16 mouse cellular contexts compared by ENCODE assay signal in genomic region chr11:119109415-119110071, GRCm38 (mm10). TPM values are rescaled to one million over a fixed set of nuclear protein-coding genes. Genes with fewer than 3 reads are reported as not detected.
A peak's percentile ranks its signal among the peaks of the same experiment; 100 is the strongest.
DNase-seq lines count a peak whose midpoint lies in the region; ATAC-seq lines count a peak whose summit lies in the region.
"Had no signal": no experiment of that assay in that cellular context is flagged by ENCODE, and none has a peak within 500 bp of the region (broad histone marks: within the 10 kb centered on the region; RNA-seq: fewer than 3 reads in every experiment).

No protein-coding gene starts in this region.

- H3K9ac ChIP-seq in liver, embryonic 13.5 days: no peak overlapping the region
- H3K9ac ChIP-seq: heart, embryonic 12.5 days; hindbrain, embryonic 14.5 days; neural tube, embryonic 13.5 days had no signal

- DNase-seq in liver, embryonic 13.5 days: no peak
- DNase-seq in liver: no peak
- peak; percentile 60 to 69 for DNase-seq in kidney, adult 8-10 months
- peak; percentile 71 for DNase-seq in splenic B cell, adult 2 months (ENCODE audit: low read depth, low spot score)
- DNase-seq in adrenal gland, adult 18-20 months (ENCODE audit: low spot score in 2 of 2): no peak
- no peak for DNase-seq in neural tube, embryonic 10.5 days (ENCODE audit: extremely low spot score, low spot score)
- DNase-seq: adrenal gland, postnatal 10 days; cerebellum, adult 8-10 months; right cerebral cortex, postnatal 14 days had no signal

- ATAC-seq in liver, embryonic 13.5 days (ENCODE audit: low read depth): 0 out of 2 replicates have a peak, but pooled peaks have one; percentile 34
- ATAC-seq in CD4-positive, CD25-positive, alpha-beta regulatory T cell, adult 4 months: peak; percentile 75
- ATAC-seq: forebrain, embryonic 14.5 days had no signal

- peaks cover 21% of the 10 kb centered on the region; the same call in 1 of the 2 replicates for H3K27me3 ChIP-seq in liver, embryonic 13.5 days
- no peaks in the 10 kb centered on the region for H3K27me3 ChIP-seq in splenic B cell, adult 2 months (ENCODE audit: control insufficient read depth, insufficient read depth, low read length, poor library complexity, severe bottlenecking)
- H3K27me3 ChIP-seq: neural tube, embryonic 13.5 days had no signal

- H3K27ac ChIP-seq in liver, embryonic 13.5 days: no peak overlapping the region
- H3K27ac ChIP-seq: hindbrain, embryonic 14.5 days; neural tube, embryonic 13.5 days had no signal

- no peak overlapping the region for H3K4me3 ChIP-seq in liver, embryonic 13.5 days (replicated peaks)
- H3K4me3 ChIP-seq: erythroblast, embryonic 14.5 days; heart, embryonic 12.5 days; neural tube, embryonic 13.5 days had no signal

- H3K36me3 ChIP-seq in liver, embryonic 13.5 days: no peaks in the 10 kb centered on the region
- no peaks in the 10 kb centered on the region for H3K36me3 ChIP-seq in splenic B cell, adult 2 months (ENCODE audit: control insufficient read depth, insufficient read depth, low read length, poor library complexity, severe bottlenecking)
- H3K36me3 ChIP-seq: heart, embryonic 12.5 days; neural tube, embryonic 13.5 days had no signal

- H3K4me1 ChIP-seq in liver, embryonic 13.5 days (replicated peaks): peaks cover 5% of the 10 kb centered on the region; the same call in 1 of the 2 replicates

- H3K4me2 ChIP-seq in liver, embryonic 13.5 days: no peak overlapping the region
- H3K4me2 ChIP-seq: heart, embryonic 12.5 days; hindbrain, embryonic 14.5 days; midbrain, embryonic 11.5 days; neural tube, embryonic 13.5 days had no signal

- 59% methylated on average over 9 of the region's 9 CpGs for WGBS in liver, embryonic 13.5 days (ENCODE audit: insufficient replicate concordance)

- no peaks in the 10 kb centered on the region for H3K9me3 ChIP-seq in liver, embryonic 13.5 days (replicated peaks)
- H3K9me3 ChIP-seq: neural tube, embryonic 13.5 days had no signal

RNA-seq across cellular contexts. Expression of gene Cbx4, which starts 23.5 kb away (rescaled TPM):
- polyA plus RNA-seq in liver, embryonic 13.5 days (2015; fragmentation: Nextera tagmentation; extraction: Ambion mirVana): 2.0 and 2.4 TPM in 2 replicates
- 1 to 10 TPM; 1.7 to 3.7 TPM for polyA plus RNA-seq in CD4-positive, CD25-positive, alpha-beta regulatory T cell, adult 4 months (2017; shearing (Covaris generic))
- 100 to 1,000 TPM; 115 to 163 TPM for total RNA-seq in adrenal gland, adult 18-20 months (2021)

Comparison
In these comparisons a context has a peak if more than half of its experiments do, and no peak if none do; other contexts are left out.
1. DNase-seq: peak in kidney, adult 8-10 months (2 of 2) and splenic B cell, adult 2 months (single experiment); none in liver, embryonic 13.5 days (single experiment), liver (single experiment), adrenal gland, adult 18-20 months (0 of 2) and neural tube, embryonic 10.5 days (single experiment).